Mouse (Mus musculus) G1E (cell line): Measurements from ENCODE around the gene Vps72.

Experiments used
- CTCF ChIP-seq: IDR thresholded peaks from 2 replicates; pipeline ENCODE4 v1.5.1; 2012; ENCODE audit warnings: low read depth, low read length, inconsistent platforms, mixed read lengths
- GATA1 ChIP-seq: IDR thresholded peaks from 2 replicates; pipeline ENCODE4 v1.6.1; 2012; ENCODE audit warnings: borderline replicate concordance, low read length, inconsistent platforms, mixed read lengths
- GATA2 ChIP-seq: IDR thresholded peaks from 2 replicates; pipeline ENCODE4 v1.6.1; 2012; ENCODE audit warnings: low read depth, low read length, inconsistent platforms, borderline replicate concordance
- POLR2AphosphoS5 ChIP-seq: IDR thresholded peaks from 2 replicates; pipeline ENCODE4 v1.6.1; 2012; ENCODE audit warnings: low read depth, low read length, inconsistent platforms; ENCODE audit not compliant: insufficient replicate concordance
- TAL1 ChIP-seq: conservative IDR thresholded peaks from 2 replicates; pipeline ENCODE4 v1.6.1; 2012; ENCODE audit warnings: low read depth, low read length, inconsistent platforms, mixed read lengths

DNA sequence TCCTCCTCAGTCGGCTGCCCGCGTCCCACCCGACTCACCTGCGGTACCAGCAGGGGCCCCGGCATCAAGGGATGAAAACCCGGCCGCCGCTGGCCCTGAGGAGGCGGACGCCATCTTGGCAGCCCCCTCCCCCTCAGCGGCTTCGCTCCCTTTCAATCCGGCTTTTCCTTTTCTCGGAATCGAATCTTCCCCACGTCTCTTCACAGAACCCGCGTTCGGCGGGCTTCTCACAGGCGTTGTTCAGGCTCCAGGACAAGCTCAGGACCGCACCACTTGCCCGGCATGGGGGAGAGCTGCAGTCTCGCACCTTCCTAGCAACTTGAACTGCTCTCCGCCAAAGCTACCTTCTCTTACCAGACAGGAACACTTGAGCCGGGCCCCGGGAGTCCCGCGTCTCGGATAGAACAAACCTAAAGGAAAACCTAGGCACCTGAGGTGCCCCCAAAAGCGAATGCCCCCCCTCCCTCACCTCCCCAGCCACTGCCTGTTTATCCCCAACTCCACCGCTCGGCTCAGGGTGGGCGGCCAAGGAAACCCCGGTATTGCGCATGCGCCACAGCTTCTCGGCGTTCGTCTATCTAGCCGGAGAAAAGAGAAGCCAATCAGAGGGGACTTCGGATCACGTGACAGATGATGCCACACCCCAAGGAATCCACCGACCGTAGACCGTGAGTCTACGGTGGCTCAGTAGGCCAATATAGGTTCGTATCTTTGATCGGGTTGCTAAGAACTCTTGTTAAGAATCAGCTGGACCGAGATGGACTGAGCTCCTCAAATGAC, 4.3 kb upstream of the Vps72 start, which contains the start of gene Pip5k1a:
- TF ChIP-seq CTCF: no peak
- no peak for TF ChIP-seq POLR2AphosphoS5
- no peak for TF ChIP-seq GATA1
- no peak for TF ChIP-seq TAL1
- no peak for TF ChIP-seq GATA2
